Mouse (Mus musculus) layer of hippocampus, adult 18-20 months (tissue): ENCODE results near the gene Kmt2b. TPM values are rescaled to one million over a fixed set of nuclear protein-coding genes. Genes with fewer than 3 reads are reported as not detected.

ENCODE experiments used
- DNase-seq, 2 experiments: peaks; one replicate each; pipeline ENCODE4 v3.0.0; 2022; ENCODE audit warnings: low spot score in 2 of 2
- microRNA-seq, 2 experiments: library from miRNA; unstranded; fragments of <30 nt; microRNA quantifications; one replicate each; pipeline ENCODE4 v1.2.0; 2021
- total RNA-seq, 2 experiments: library from RNA; stranded (reverse); gene quantifications; 2 replicates each; pipeline ENCODE4 v1.2.3; 2021

Kmt2b gene
- total RNA-seq, 2 experiments from 2014 or later = 45.3 to 47.8 TPM

GRCm38 (mm10) chr7:30544327-30544726, 44.2 kb downstream of the Kmt2b start:
- DNase-seq = no peak

- no peak for DNase-seq
Observed at GRCm38 (mm10) chr7:30540572-30540971, 48.0 kb downstream of the Kmt2b start.

GRCm38 (mm10) chr7:30534633-30535577, 53.6 kb downstream of the Kmt2b start, which contains the start of gene Arhgap33:
Gene Arhgap33 (minus strand): TSS chr7:30535060.
- peak; percentile 95 to 98 for DNase-seq

- DNase-seq = no peak
Observed at GRCm38 (mm10) chr7:30533941-30534632, 54.4 kb downstream of the Kmt2b start.

- DNase-seq = peak in 1 of 2 experiments; percentile 30
Observed at GRCm38 (mm10) chr7:30532931-30533330, 55.6 kb downstream of the Kmt2b start.

- DNase-seq = peak in 1 of 2 experiments; percentile 47
Observed at GRCm38 (mm10) chr7:30531291-30531815, 57.2 kb downstream of the Kmt2b start.

GRCm38 (mm10) chr7:30526981-30527380, 61.5 kb downstream of the Kmt2b start:
- no peak for DNase-seq

- DNase-seq = no peak
Observed at GRCm38 (mm10) chr7:30526399-30526798, 62.1 kb downstream of the Kmt2b start.

GRCm38 (mm10) chr7:30525954-30526353, 62.6 kb downstream of the Kmt2b start:
- DNase-seq = no peak

- DNase-seq = no peak
Observed at GRCm38 (mm10) chr7:30524487-30524886, 64.0 kb downstream of the Kmt2b start.

- no peak for DNase-seq
Observed at GRCm38 (mm10) chr7:30522871-30523270, 65.7 kb downstream of the Kmt2b start.

- no peak for DNase-seq
Observed at GRCm38 (mm10) chr7:30520856-30521255, 67.7 kb downstream of the Kmt2b start.

- DNase-seq = no peak
Observed at GRCm38 (mm10) chr7:30520396-30520795, 68.1 kb downstream of the Kmt2b start.

Small RNA genes lying within 50 kb of the gene (microRNA-seq; reads per million reads assigned to microRNA genes)
- 0 reads per million in 2 experiments for gene Gm38670
- 0.25 to 0.98 reads per million in 2 experiments for gene Mir3569

Other genes with a start within 250 kb of the Kmt2b start
- 10 to 100 TPM; 29.9 to 32.6 TPM for gene Lrfn3, start 226.0 kb downstream of the Kmt2b start, total RNA-seq
- 10 to 100 TPM; 29.7 to 34.3 TPM for gene Tyrobp, start 175.0 kb downstream of the Kmt2b start, total RNA-seq
- under 1 TPM in 1 of 2 experiments, not detected in 1; 0.99 TPM for gene Hcst, start 168.9 kb downstream of the Kmt2b start, total RNA-seq
- 1 to 10 TPM; 3.0 to 4.2 TPM for gene Nfkbid, start 167.0 kb downstream of the Kmt2b start, total RNA-seq
- gene Aplp1, start 143.2 kb downstream of the Kmt2b start, total RNA-seq = 1,000 to 10,000 TPM; 1,425 to 1,440 TPM
- gene Kirrel2, start 131.0 kb downstream of the Kmt2b start, total RNA-seq = 10 to 100 TPM; 11.9 to 17.4 TPM
- gene Nphs1, start 130.4 kb downstream of the Kmt2b start, total RNA-seq = 1 to 10 TPM in 1 of 2 experiments, under 1 TPM in 1; 0.96 to 1.8 TPM
- gene Prodh2, start 95.1 kb downstream of the Kmt2b start, total RNA-seq = not detected
- 100 to 1,000 TPM in 1 of 2 experiments, 10 to 100 TPM in 1; 97.4 to 108 TPM for gene Arhgap33, start 53.7 kb downstream of the Kmt2b start, total RNA-seq
- gene Hspb6, start 36.5 kb downstream of the Kmt2b start, total RNA-seq = 1 to 10 TPM; 2.6 to 2.9 TPM
- 1 to 10 TPM; 4.4 to 5.2 TPM for gene Proser3, start 36.4 kb downstream of the Kmt2b start, total RNA-seq
- gene Lin37, start 28.9 kb downstream of the Kmt2b start, total RNA-seq = 10 to 100 TPM; 40.8 to 43.2 TPM
- gene U2af1l4, start 25.4 kb downstream of the Kmt2b start, total RNA-seq = 10 to 100 TPM; 74.6 to 75.2 TPM
- 1 to 10 TPM; 9.1 to 9.2 TPM for gene Gm49396, start 25.4 kb downstream of the Kmt2b start, total RNA-seq
- 10 to 100 TPM; 89.3 to 91.7 TPM for gene Psenen, start 25.1 kb downstream of the Kmt2b start, total RNA-seq
- gene Igflr1, start 23.3 kb downstream of the Kmt2b start, total RNA-seq = 1 to 10 TPM; 4.9 to 6.4 TPM
- not detected for gene Zbtb32, start 10.2 kb upstream of the Kmt2b start, total RNA-seq
- under 1 TPM; 0.38 to 0.45 TPM for gene Upk1a, start 24.1 kb upstream of the Kmt2b start, total RNA-seq
- 100 to 1,000 TPM; 599 to 606 TPM for gene Cox6b1, start 37.4 kb upstream of the Kmt2b start, total RNA-seq
- not detected for gene Etv2, start 47.1 kb upstream of the Kmt2b start, total RNA-seq
- gene Rbm42, start 61.6 kb upstream of the Kmt2b start, total RNA-seq = 10 to 100 TPM; 79.0 to 82.6 TPM
- 1 to 10 TPM; 4.6 to 5.4 TPM for gene Haus5, start 76.3 kb upstream of the Kmt2b start, total RNA-seq
- not detected for gene Pmis2, start 82.9 kb upstream of the Kmt2b start, total RNA-seq
- not detected for gene 2200002J24Rik, start 110.2 kb upstream of the Kmt2b start, total RNA-seq
- under 1 TPM; 0.22 to 0.36 TPM for gene Atp4a, start 123.5 kb upstream of the Kmt2b start, total RNA-seq
- gene Tmem147, start 140.8 kb upstream of the Kmt2b start, total RNA-seq = 100 to 1,000 TPM; 109 TPM
- gene Gapdhs, start 155.0 kb upstream of the Kmt2b start, total RNA-seq = not detected
- 10 to 100 TPM in 1 of 2 experiments, 1 to 10 TPM in 1; 6.9 to 10.1 TPM for gene Sbsn, start 162.7 kb upstream of the Kmt2b start, total RNA-seq
- 1 to 10 TPM; 1.1 to 1.8 TPM for gene Dmkn, start 175.0 kb upstream of the Kmt2b start, total RNA-seq
- gene Krtdap, start 199.2 kb upstream of the Kmt2b start, total RNA-seq = not detected
- not detected for gene Ffar2, start 235.0 kb upstream of the Kmt2b start, total RNA-seq